Mouse (Mus musculus) hindbrain, embryonic 13.5 days (tissue): ENCODE measurements around the gene Disp2. TPM values are rescaled to one million over a fixed set of nuclear protein-coding genes. Genes with fewer than 3 reads are reported as not detected.

ENCODE experiments used
- ATAC-seq: fragments of 200-750 bp; cut with Nextera tagmentation; 2 replicates; pipeline ENCODE4 v1.8.0; 2017; ENCODE audit warnings: moderate TSS enrichment; ENCODE audit not compliant: low FRiP score
- H3K27ac ChIP-seq: fragments of 300-500 bp; sonication (generic); 2 replicates; pipeline ENCODE4 v1.5.1; 2015; ENCODE audit warnings: inconsistent platforms, mild to moderate bottlenecking, moderate library complexity
- H3K27me3 ChIP-seq: fragments of 300-500 bp; sonication (generic); 2 replicates; pipeline ENCODE4 v1.6.1; 2015; ENCODE audit warnings: mild to moderate bottlenecking, inconsistent platforms
- H3K36me3 ChIP-seq: fragments of 300-500 bp; sonication (generic); 2 replicates; pipeline ENCODE4 v1.6.1; 2015; ENCODE audit warnings: mild to moderate bottlenecking, inconsistent platforms
- H3K4me1 ChIP-seq: fragments of 300-500 bp; sonication (generic); replicated peaks from 2 replicates; pipeline ENCODE4 v1.6.1; 2015; ENCODE audit warnings: inconsistent platforms
- H3K4me2 ChIP-seq: fragments of 300-500 bp; sonication (generic); 2 replicates; pipeline ENCODE4 v1.6.1; 2015; ENCODE audit warnings: inconsistent platforms, mild to moderate bottlenecking, moderate library complexity
- H3K4me3 ChIP-seq: fragments of 300-500 bp; sonication (generic); 2 replicates; pipeline ENCODE4 v1.5.1; 2015; ENCODE audit warnings: mild to moderate bottlenecking, inconsistent platforms
- H3K9ac ChIP-seq: fragments of 300-500 bp; sonication (generic); 2 replicates; pipeline ENCODE4 v1.6.1; 2015; ENCODE audit warnings: mild to moderate bottlenecking, inconsistent platforms
- H3K9me3 ChIP-seq: fragments of 300-500 bp; sonication (generic); 2 replicates; pipeline ENCODE4 v1.6.1; 2016; ENCODE audit warnings: inconsistent platforms
- WGBS: fragments of 180-500 bp; shearing (Covaris S2); methylation state at CpG from one replicate; pipeline ENCODE4 v1.1.7; 2015; 5-methylcytosine and 5-hydroxymethylcytosine counted together
- polyA plus RNA-seq: library from polyadenylated mRNA; unstranded; fragments of >200 nt; fragmentation: Nextera tagmentation; extraction: Ambion mirVana; gene quantifications from 2 replicates; pipeline ENCODE4 v1.2.1, GENCODE M21; 2015

Disp2 gene
- polyA plus RNA-seq, 1 experiment from 2014 or later: 37.3 TPM

DNA sequence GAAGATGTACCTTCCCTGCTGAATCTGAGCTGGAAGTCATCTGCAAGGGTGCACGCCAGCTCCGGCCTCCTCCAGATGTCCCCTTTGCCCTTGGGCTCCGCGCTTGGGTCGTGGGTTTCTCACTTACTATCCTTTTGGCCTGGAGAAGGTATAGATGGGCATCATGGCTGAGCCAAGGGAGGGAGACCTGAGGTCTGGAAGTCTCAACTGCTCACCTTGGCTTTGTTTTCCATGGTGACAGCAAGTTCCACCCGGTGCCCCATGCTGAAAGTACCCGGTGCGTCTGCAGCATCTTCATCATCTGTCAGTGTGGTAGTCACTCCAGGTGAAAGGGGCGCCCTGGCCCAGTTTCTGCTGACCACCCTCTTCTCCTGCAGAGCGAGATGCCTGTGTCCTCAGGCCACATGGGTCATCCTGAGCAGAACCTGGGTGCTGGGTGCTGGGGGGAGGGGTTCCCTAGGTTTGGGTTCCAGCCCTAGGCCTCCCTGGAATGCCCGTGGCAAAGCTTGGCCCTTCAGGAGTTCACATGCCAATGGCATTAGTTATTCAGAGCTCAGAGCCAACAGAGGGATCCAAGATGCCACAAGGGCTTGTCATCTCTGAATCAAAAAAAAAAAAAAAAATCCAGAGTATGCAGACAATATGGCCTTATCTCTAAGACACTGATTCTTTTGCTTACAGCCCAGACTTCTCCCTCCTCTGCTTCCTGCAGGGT is 19.1 kb upstream of the Disp2 start:
- H3K27ac ChIP-seq: peak overlapping the region; percentile 96; the same call in 1 of the 2 replicates
- no peaks in the 10 kb centered on the region for H3K9me3 ChIP-seq
- 0 out of 2 replicates have a peak overlapping the region, but pooled peaks have one; percentile 71 for H3K9ac ChIP-seq
- H3K36me3 ChIP-seq: no peaks in the 10 kb centered on the region
- peaks cover 50% of the 10 kb centered on the region for H3K4me1 ChIP-seq
- WGBS: 84% methylated on average over 11 of the region's 11 CpGs
- peaks cover 16% of the 10 kb centered on the region; the same call in 1 of the 2 replicates for H3K27me3 ChIP-seq
- H3K4me2 ChIP-seq: no peak overlapping the region
- no peak for ATAC-seq
- H3K4me3 ChIP-seq: no peak overlapping the region

DNA sequence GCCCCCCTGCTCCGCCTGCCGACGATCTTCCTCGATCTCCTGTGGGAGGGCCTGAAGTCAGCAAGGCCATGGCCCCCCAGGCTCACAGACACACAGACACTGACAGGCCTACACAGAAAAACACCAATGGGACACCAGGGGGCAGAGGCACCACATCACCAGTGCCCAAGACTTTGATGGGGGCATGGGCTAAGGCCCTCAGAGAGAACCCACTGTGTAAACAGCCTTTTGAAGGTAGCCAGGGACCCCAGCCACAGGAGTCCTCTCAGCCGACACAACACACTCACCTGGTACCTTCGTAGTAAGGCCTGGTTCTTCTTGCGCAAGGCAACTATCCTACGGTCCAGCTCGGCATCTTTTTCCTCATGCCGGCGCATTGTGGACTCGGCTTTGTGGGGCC is 18.2 kb upstream of the Disp2 start:
- peaks cover 50% of the 10 kb centered on the region for H3K4me1 ChIP-seq
- H3K36me3 ChIP-seq: no peaks in the 10 kb centered on the region
- 83% methylated on average over 12 of the region's 12 CpGs for WGBS
- no peaks in the 10 kb centered on the region for H3K9me3 ChIP-seq
- no peak overlapping the region for H3K4me3 ChIP-seq
- H3K27ac ChIP-seq: peak overlapping the region; percentile 96
- ATAC-seq: no peak
- peak overlapping the region; percentile 71 for H3K9ac ChIP-seq
- peak overlapping the region; percentile 46 for H3K4me2 ChIP-seq
- peaks cover 16% of the 10 kb centered on the region; the same call in 1 of the 2 replicates for H3K27me3 ChIP-seq

DNA sequence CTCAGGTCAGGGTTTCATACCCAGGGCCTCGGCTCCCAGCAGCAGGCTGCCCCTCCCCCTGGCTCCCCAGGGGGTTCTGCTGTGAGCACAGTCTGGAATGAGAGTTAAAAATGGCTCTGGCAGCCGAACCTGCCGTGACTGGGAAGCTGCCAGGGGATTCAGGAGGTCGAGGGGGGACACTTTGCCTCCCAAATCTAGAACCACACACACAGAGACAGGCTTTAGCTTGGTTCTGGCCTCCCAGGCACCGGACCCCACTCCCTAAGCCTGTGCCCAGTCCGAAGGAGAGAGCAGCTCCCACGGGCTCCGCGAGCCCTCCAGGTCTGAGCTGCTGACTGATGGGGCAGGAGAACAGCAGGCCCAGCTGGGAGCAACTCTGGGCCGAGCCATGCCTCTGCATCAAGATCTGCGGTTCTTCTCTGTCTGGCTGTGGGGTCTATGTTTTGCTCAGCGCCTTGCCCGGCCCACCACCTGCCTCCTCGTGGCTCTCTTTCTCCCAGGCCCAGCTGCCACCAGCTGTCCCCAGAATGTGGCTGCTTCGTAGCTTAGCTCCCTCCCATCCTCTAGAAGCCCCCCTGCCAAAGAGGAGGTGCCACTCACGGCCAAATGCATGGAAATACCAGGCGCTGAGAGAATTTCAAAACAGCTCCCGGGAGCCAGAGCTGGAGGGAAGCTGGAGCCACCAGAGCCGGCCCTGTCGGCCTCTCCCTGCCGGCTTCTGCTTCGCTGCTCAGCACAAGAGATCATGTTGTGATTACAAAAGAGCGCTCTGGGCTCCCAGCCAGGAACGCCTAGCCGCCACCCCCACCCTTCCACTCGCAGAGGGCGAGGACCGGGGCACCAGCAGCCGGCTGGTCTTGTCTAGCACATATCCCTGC is 17.4 kb upstream of the Disp2 start, which contains the start of gene Ccdc9b:
Gene Ccdc9b (minus strand): TSS at position 756 of the 878 bp plus-strand sequence.
- Histone ChIP-seq H3K27ac (peak within 1 kb of the TSS; percentile 96), H3K4me2 (peak within 1 kb of the TSS; percentile 46), H3K9ac (peak within 1 kb of the TSS; percentile 71), H3K27me3 (peaks cover 16% of the 10 kb centered on the region; the same call in 1 of the 2 replicates), H3K36me3 (no peaks in the 10 kb centered on the region), H3K9me3 (no peaks in the 10 kb centered on the region), H3K4me1 (peaks cover 50% of the 10 kb centered on the region), H3K4me3 (peak within 1 kb of the TSS; percentile 17)
- 4% methylated on average over 29 of the region's 29 CpGs for WGBS
- ATAC-seq: peak; percentile 77

GRCm38 (mm10) chr2:118762784-118763148 is 16.8 kb upstream of the Disp2 start:
- no peak for ATAC-seq
- H3K27me3 ChIP-seq: peaks cover 16% of the 10 kb centered on the region; the same call in 1 of the 2 replicates
- no peaks in the 10 kb centered on the region for H3K36me3 ChIP-seq
- H3K4me2 ChIP-seq: peak overlapping the region; percentile 46
- peak overlapping the region; percentile 71 for H3K9ac ChIP-seq
- 16% methylated on average over 10 of the region's 10 CpGs for WGBS
- no peaks in the 10 kb centered on the region for H3K9me3 ChIP-seq
- peaks cover 50% of the 10 kb centered on the region for H3K4me1 ChIP-seq
- H3K27ac ChIP-seq: peak overlapping the region; percentile 96
- no peak overlapping the region for H3K4me3 ChIP-seq

DNA sequence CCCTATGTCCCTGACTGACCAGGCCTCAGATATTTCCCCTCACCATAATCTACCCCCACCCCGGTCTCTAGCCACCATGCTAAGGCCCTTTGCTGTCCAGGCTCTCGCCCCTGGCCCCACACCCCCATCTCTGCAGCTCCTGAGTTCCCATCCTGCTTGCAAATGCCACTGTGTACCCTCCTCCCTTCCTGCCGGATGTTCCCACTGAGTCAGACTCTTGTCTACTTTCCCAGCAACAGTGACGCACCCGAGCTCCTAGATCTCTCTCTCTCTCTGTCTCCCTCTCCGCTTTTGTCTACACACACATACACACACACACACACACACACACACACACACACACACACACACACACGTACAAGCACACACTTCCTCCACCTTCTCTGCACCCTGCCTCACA is 16.1 kb upstream of the Disp2 start:
- peaks cover 50% of the 10 kb centered on the region for H3K4me1 ChIP-seq
- H3K4me3 ChIP-seq: no peak overlapping the region
- no peak overlapping the region for H3K4me2 ChIP-seq
- peak overlapping the region; percentile 71; the same call in 1 of the 2 replicates for H3K9ac ChIP-seq
- H3K9me3 ChIP-seq: no peaks in the 10 kb centered on the region
- 66% methylated on average over 7 of the region's 7 CpGs for WGBS
- peak overlapping the region; percentile 96 for H3K27ac ChIP-seq
- no peak for ATAC-seq
- no peaks in the 10 kb centered on the region for H3K36me3 ChIP-seq
- H3K27me3 ChIP-seq: peaks cover 12% of the 10 kb centered on the region; the same call in 1 of the 2 replicates

DNA sequence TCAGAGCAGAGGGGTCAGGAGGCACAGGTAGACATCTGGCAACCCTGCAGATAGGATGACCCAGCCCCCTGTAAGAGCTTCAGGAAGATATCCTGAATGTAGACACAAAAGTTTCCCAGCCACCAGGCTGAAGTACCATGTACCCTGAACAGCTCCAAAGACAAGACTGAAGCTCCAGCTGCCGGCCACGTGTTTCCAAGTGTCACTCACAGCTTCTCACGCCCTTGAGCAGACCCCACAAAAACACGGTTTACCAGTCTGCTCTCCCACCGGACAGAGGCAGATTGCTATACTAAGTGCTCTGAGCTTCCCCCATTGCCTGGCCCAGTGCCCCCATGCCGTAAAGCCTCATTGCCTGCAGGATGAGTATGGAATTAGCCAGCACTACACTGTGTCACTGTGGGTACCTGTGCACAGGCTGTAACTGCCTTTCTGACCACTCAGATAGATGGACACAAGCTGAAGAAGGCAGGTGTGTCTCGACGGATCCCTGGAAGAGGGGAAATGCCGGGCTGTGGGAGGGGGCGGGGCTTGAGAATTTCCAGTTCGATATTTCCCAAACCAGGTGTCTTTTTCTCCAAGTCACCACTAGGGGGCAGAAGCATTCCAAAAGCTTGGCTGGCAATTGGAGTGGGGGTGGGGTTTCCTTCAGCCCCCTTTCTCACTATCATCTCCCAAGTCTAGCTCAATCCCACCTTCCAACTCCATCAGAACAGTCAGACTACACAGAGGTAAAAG is 15.3 kb upstream of the Disp2 start:
- Histone ChIP-seq H3K9me3 (no peaks in the 10 kb centered on the region), H3K36me3 (no peaks in the 10 kb centered on the region), H3K4me3 (no peak overlapping the region), H3K9ac (no peak overlapping the region), H3K27ac (peak overlapping the region; percentile 49; the same call in 1 of the 2 replicates), H3K4me2 (no peak overlapping the region), H3K4me1 (peaks cover 50% of the 10 kb centered on the region), H3K27me3 (peaks cover 5% of the 10 kb centered on the region; the same call in 1 of the 2 replicates)
- WGBS: 21% methylated on average over 11 of the region's 11 CpGs
- no peak for ATAC-seq

DNA sequence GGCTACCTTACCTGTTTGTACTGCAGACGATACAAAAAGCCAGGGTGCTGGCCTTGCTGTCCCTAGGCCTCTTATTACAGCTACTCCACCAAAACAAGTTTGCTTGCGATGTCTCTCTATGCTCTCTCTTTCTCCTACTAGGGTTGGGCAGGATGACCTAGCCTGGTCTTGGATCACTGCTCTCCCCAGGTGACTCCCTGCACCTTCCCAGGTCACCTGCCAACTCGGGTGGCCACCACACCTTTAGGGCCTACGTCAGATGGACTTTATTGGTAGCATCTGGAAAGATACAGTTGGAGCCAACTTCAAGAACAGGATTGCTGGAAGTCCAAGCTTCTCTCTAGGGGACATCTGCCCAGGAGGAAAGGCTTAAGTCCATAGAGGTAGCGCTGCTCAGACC is 14.6 kb upstream of the Disp2 start:
- Histone ChIP-seq H3K4me1 (peaks cover 45% of the 10 kb centered on the region), H3K4me3 (no peak overlapping the region), H3K36me3 (no peaks in the 10 kb centered on the region), H3K27me3 (peaks cover 5% of the 10 kb centered on the region; the same call in 1 of the 2 replicates), H3K9ac (no peak overlapping the region), H3K9me3 (no peaks in the 10 kb centered on the region), H3K4me2 (no peak overlapping the region), H3K27ac (no peak overlapping the region)
- ATAC-seq: no peak
- 86% methylated on average over 5 of the region's 5 CpGs for WGBS

DNA sequence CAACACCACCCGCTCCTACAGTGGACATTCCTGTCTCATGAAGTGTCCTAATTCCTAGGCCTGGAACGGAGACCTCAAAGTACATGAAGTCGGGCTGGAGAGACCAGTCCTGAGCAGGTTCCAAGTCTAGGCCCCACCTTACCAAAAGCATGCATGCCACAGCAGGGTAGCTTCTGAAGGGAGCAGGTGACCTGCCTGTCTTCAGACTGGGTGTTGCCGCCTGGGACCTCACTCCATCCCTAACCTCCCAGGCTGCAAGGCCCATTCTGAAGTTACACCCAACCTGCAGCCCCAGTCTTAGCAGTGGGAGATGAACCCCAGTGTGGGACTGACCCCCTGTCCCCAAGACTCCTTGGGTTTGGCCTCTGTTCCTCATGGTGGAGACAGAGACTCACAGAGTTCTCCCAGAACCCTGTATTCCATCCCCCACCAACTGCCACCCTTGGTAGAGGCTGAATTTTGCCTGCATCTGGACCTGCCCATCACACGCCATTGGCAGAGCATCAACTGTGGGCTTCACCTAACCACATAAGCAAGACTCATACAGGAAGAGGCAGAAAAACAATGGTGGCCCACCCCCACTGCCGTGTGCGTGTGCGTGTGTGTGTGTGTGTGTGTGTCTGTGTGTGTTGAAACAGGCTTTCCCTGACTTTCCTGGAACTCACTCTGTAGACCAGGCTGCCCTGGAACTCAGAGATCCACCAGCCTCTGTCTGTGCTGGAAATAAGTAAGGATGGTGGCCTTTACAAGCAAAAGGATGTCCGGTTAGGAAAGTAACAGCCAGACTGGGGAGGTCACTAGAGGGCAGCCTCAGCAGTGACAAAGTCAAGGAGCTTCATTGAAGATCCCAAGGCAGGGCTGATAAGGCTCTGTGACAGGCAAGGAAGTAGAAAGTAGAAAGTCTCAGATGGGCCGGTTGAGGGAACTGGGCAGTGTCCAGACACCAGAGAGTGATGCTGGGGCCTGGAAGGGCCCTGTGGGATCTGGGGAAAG is 13.2 kb upstream of the Disp2 start:
- 81% methylated on average over 10 of the region's 10 CpGs for WGBS
- peaks cover 31% of the 10 kb centered on the region for H3K4me1 ChIP-seq
- H3K9ac ChIP-seq: no peak overlapping the region
- no peak for ATAC-seq
- no peak overlapping the region for H3K4me2 ChIP-seq
- H3K9me3 ChIP-seq: no peaks in the 10 kb centered on the region
- H3K4me3 ChIP-seq: no peak overlapping the region
- no peak overlapping the region for H3K27ac ChIP-seq
- peaks cover 3% of the 10 kb centered on the region; the same call in 1 of the 2 replicates for H3K27me3 ChIP-seq
- no peaks in the 10 kb centered on the region for H3K36me3 ChIP-seq

- Histone ChIP-seq H3K9ac (no peak within 1 kb of the TSS), H3K27me3 (0 out of 2 replicates have a peak, but pooled peaks cover 3% of the 10 kb centered on the region), H3K36me3 (no peaks in the 10 kb centered on the region), H3K4me1 (peaks cover 10% of the 10 kb centered on the region), H3K9me3 (no peaks in the 10 kb centered on the region), H3K4me3 (no peak within 1 kb of the TSS), H3K27ac (no peak within 1 kb of the TSS), H3K4me2 (no peak within 1 kb of the TSS)
- 83% methylated on average over 6 of the region's 6 CpGs for WGBS
- ATAC-seq: no peak
Observed at GRCm38 (mm10) chr2:118772158-118772874, 7.2 kb upstream of the Disp2 start, which contains the start of gene Phgr1. TSS of gene Phgr1 (plus strand) at chr2:118772769.

DNA sequence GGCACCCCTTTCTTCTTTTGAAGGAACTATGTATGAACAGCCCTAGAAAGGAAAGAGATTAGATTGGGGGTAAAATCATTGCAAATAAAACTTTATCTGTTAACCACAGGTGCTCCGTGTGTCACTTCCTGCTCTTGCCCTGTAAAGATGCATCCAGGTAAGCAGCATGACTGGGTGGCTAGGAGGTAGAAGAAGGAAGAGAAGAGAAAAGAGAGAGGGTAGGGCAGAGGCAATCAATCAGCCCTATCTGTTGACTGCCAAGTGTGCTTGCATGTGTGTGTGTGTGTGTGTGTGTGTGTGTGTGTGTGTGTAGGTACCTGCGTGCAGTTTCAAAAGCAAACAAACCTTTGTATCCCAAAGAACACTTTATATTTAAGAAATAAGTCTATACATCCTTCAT is 5.0 kb upstream of the Disp2 start:
- no peak overlapping the region for H3K4me3 ChIP-seq
- H3K36me3 ChIP-seq: no peaks in the 10 kb centered on the region
- H3K4me1 ChIP-seq: peaks cover 16% of the 10 kb centered on the region
- 90% methylated on average over 2 of the region's 2 CpGs for WGBS
- no peak overlapping the region for H3K9ac ChIP-seq
- 0 out of 2 replicates have a peak, but pooled peaks cover 3% of the 10 kb centered on the region for H3K27me3 ChIP-seq
- no peak overlapping the region for H3K27ac ChIP-seq
- no peak overlapping the region for H3K4me2 ChIP-seq
- ATAC-seq: no peak
- no peaks in the 10 kb centered on the region for H3K9me3 ChIP-seq
